Mouse (Mus musculus): ENCODE measurements at regions not wholly inside any gene's neighbourhood (a gene's known extent, or its start where the extent isn't known, plus 50 kb on each side); places are given as distances from the start of the nearest gene placed in this dataset.

- Histone ChIP-seq H3K9ac (ENCODE audit: insufficient read depth, low read depth, low read length, poor library complexity, severe bottlenecking) (no peak overlapping the region), H3K4me3 (ENCODE audit: insufficient read depth in 1 of 2, low read depth in 1 of 2, low read length in 2 of 2, poor library complexity in 1 of 2, severe bottlenecking in 1 of 2) (no peak overlapping the region), H3K4me1 (ENCODE audit: control insufficient read depth in 2 of 2, insufficient read depth in 2 of 2, low read length in 2 of 2, poor library complexity in 1 of 2) (no peaks in the 10 kb centered on the region), H3K9me3 (ENCODE audit: control insufficient read depth, insufficient read depth, low read depth, low read length) (no peaks in the 10 kb centered on the region), H3K36me3 (ENCODE audit: control insufficient read depth, insufficient read depth, low read length, poor library complexity, severe bottlenecking) (no peaks in the 10 kb centered on the region), H3K27ac (ENCODE audit: insufficient read depth, low read depth, low read length, poor library complexity, severe bottlenecking) (no peak overlapping the region)
- in situ Hi-C loops (cut with MboI; ENCODE audit: low sequenced_read_pairs in 2 of 2, unreplicated experiment in 2 of 2), result no loop called here
- no peak for DNase-seq (ENCODE audit: low read depth, low spot score)
- TF ChIP-seq MAFK (IDR thresholded peaks at IDR 0.05; ENCODE audit: insufficient read depth, low read depth, low read length) (no peak), CHD2 (IDR thresholded peaks at IDR 0.05; ENCODE audit: low read depth, low read length) (no peak), HCFC1 (IDR thresholded peaks at IDR 0.05; ENCODE audit: borderline replicate concordance, insufficient read depth, low read length) (no peak), ZNF384 (IDR thresholded peaks at IDR 0.05; ENCODE audit: low read depth, low read length) (no peak), ZC3H11A (IDR thresholded peaks at IDR 0.05; ENCODE audit: borderline replicate concordance, low read depth, low read length) (no peak)
These were observed 336.6 kb upstream of the Gm10131 start for GRCm38 (mm10) chr8:34447880-34448830.

GRCm38 (mm10) chr8:34442688-34443087 lies 331.2 kb upstream of the Gm10131 start:
- in situ Hi-C loops (cut with MboI; ENCODE audit: low sequenced_read_pairs in 2 of 2, unreplicated experiment in 2 of 2), result no loop called here

DNA sequence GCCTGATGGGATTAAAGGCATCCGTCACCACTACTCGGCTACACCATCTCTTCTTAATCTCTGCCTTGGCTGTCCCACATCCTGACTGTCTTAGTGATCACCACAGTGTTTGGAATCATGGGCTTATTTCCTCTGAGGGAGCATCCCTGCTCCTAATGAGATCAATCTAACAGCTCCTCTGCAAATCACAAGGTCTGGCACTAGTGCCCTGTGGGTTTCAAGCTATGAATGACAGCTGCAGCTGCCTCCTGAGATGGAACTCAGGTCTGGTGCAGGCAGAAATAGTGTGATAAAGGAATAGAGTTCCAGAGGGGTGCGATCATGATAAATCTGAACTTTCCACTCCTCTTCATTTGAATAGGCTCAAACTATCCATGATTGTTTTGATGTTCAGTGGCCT lies 330.2 kb upstream of the Gm10131 start:
- TF ChIP-seq CHD2 (IDR thresholded peaks at IDR 0.05; ENCODE audit: low read depth, low read length), result no peak
- no peak for TF ChIP-seq ZNF384 (IDR thresholded peaks at IDR 0.05; ENCODE audit: low read depth, low read length)
- no peak for TF ChIP-seq HCFC1 (IDR thresholded peaks at IDR 0.05; ENCODE audit: borderline replicate concordance, insufficient read depth, low read length)
- TF ChIP-seq MAFK (IDR thresholded peaks at IDR 0.05; ENCODE audit: insufficient read depth, low read depth, low read length), result no peak
- TF ChIP-seq ZC3H11A (IDR thresholded peaks at IDR 0.05; ENCODE audit: borderline replicate concordance, low read depth, low read length), result no peak
- H3K9me3 ChIP-seq (ENCODE audit: control insufficient read depth, insufficient read depth, low read depth, low read length), result no peaks in the 10 kb centered on the region
- H3K27ac ChIP-seq (ENCODE audit: insufficient read depth, low read depth, low read length, poor library complexity, severe bottlenecking), result no peak overlapping the region
- in situ Hi-C loops (cut with MboI; ENCODE audit: low sequenced_read_pairs in 2 of 2, unreplicated experiment in 2 of 2), result no loop called here
- H3K9ac ChIP-seq (ENCODE audit: insufficient read depth, low read depth, low read length, poor library complexity, severe bottlenecking), result no peak overlapping the region
- no peaks in the 10 kb centered on the region for H3K36me3 ChIP-seq (ENCODE audit: control insufficient read depth, insufficient read depth, low read length, poor library complexity, severe bottlenecking)
- DNase-seq (ENCODE audit: low read depth, low spot score), result no peak
- no peaks in the 10 kb centered on the region for H3K4me1 ChIP-seq (ENCODE audit: control insufficient read depth in 2 of 2, insufficient read depth in 2 of 2, low read length in 2 of 2, poor library complexity in 1 of 2)
- H3K4me3 ChIP-seq (ENCODE audit: insufficient read depth in 1 of 2, low read depth in 1 of 2, low read length in 2 of 2, poor library complexity in 1 of 2, severe bottlenecking in 1 of 2), result no peak overlapping the region

More at GRCm38 (mm10) chr8:34442688-34443087, 331.2 kb upstream of the Gm10131 start:
- TF ChIP-seq ZC3H11A (IDR thresholded peaks at IDR 0.05; ENCODE audit: borderline replicate concordance, low read depth, low read length), result no peak
- no peak for TF ChIP-seq MAFK (IDR thresholded peaks at IDR 0.05; ENCODE audit: insufficient read depth, low read depth, low read length)
- no peak for TF ChIP-seq HCFC1 (IDR thresholded peaks at IDR 0.05; ENCODE audit: borderline replicate concordance, insufficient read depth, low read length)
- TF ChIP-seq ZNF384 (IDR thresholded peaks at IDR 0.05; ENCODE audit: low read depth, low read length), result no peak
- TF ChIP-seq CHD2 (IDR thresholded peaks at IDR 0.05; ENCODE audit: low read depth, low read length), result no peak
- Histone ChIP-seq H3K4me3 (ENCODE audit: insufficient read depth in 1 of 2, low read depth in 1 of 2, low read length in 2 of 2, poor library complexity in 1 of 2, severe bottlenecking in 1 of 2) (no peak overlapping the region), H3K27ac (ENCODE audit: insufficient read depth, low read depth, low read length, poor library complexity, severe bottlenecking) (no peak overlapping the region), H3K9me3 (ENCODE audit: control insufficient read depth, insufficient read depth, low read depth, low read length) (no peaks in the 10 kb centered on the region), H3K4me1 (ENCODE audit: control insufficient read depth in 2 of 2, insufficient read depth in 2 of 2, low read length in 2 of 2, poor library complexity in 1 of 2) (no peaks in the 10 kb centered on the region), H3K36me3 (ENCODE audit: control insufficient read depth, insufficient read depth, low read length, poor library complexity, severe bottlenecking) (no peaks in the 10 kb centered on the region), H3K9ac (ENCODE audit: insufficient read depth, low read depth, low read length, poor library complexity, severe bottlenecking) (no peak overlapping the region)
- no peak for DNase-seq (ENCODE audit: low read depth, low spot score)

DNA sequence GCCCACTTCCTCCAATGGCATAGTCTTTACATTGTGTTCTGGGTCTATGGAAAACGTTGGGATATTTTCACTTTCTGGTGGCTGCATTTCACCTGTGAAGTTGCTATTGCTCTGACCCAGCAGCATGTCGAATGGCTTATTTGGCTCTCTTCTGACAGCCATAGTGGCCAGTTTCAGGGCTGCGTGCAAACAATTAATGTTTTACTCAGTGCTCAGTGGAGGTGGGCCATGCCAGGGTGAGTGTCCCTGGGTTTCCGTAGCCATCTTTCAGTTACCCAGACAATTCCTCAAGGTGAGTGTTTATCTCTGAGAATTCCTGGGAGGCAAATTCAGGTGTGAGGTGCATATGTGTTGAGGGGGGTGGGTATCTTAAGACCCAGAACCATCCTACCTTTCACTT lies 329.2 kb upstream of the Gm10131 start:
- in situ Hi-C loops (cut with MboI; ENCODE audit: low sequenced_read_pairs in 2 of 2, unreplicated experiment in 2 of 2), result no loop called here
- no peak overlapping the region for H3K27ac ChIP-seq (ENCODE audit: insufficient read depth, low read depth, low read length, poor library complexity, severe bottlenecking)
- no peak overlapping the region for H3K4me3 ChIP-seq (ENCODE audit: insufficient read depth in 1 of 2, low read depth in 1 of 2, low read length in 2 of 2, poor library complexity in 1 of 2, severe bottlenecking in 1 of 2)
- no peaks in the 10 kb centered on the region for H3K36me3 ChIP-seq (ENCODE audit: control insufficient read depth, insufficient read depth, low read length, poor library complexity, severe bottlenecking)
- H3K9ac ChIP-seq (ENCODE audit: insufficient read depth, low read depth, low read length, poor library complexity, severe bottlenecking), result no peak overlapping the region
- H3K4me1 ChIP-seq (ENCODE audit: control insufficient read depth in 2 of 2, insufficient read depth in 2 of 2, low read length in 2 of 2, poor library complexity in 1 of 2), result no peaks in the 10 kb centered on the region
- no peak for DNase-seq (ENCODE audit: low read depth, low spot score)
- TF ChIP-seq ZC3H11A (IDR thresholded peaks at IDR 0.05; ENCODE audit: borderline replicate concordance, low read depth, low read length), result no peak
- TF ChIP-seq HCFC1 (IDR thresholded peaks at IDR 0.05; ENCODE audit: borderline replicate concordance, insufficient read depth, low read length), result no peak
- no peak for TF ChIP-seq MAFK (IDR thresholded peaks at IDR 0.05; ENCODE audit: insufficient read depth, low read depth, low read length)
- no peak for TF ChIP-seq CHD2 (IDR thresholded peaks at IDR 0.05; ENCODE audit: low read depth, low read length)
- TF ChIP-seq ZNF384 (IDR thresholded peaks at IDR 0.05; ENCODE audit: low read depth, low read length), result no peak
- H3K9me3 ChIP-seq (ENCODE audit: control insufficient read depth, insufficient read depth, low read depth, low read length), result no peaks in the 10 kb centered on the region

Data from ES-E14 (cell line).